Comparison of ENCODE assay signal across 7 mouse cellular contexts in the genomic region with DNA sequence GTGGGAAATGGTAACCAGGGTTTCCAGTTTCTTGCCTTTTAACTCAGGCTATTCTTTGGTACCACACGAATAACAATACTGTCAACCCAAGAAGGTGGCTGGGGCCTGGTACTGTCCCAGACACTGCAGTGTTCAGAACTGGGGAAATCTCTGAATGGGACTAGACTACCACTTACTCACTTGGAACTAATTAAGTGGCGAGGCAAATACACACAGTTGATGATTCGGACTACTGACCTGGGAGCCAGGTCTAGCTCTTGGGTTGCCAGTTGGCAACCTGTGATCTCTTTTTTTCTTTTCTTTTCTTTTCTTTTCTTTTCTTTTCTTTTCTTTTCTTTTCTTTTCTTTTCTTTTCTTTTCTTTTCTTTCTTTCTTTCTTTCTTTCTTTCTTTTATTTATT. TPM values are rescaled to one million over a fixed set of nuclear protein-coding genes. Genes with fewer than 3 reads are reported as not detected.
"Had no signal": no experiment of that assay in that cellular context is flagged by ENCODE, and none has a peak within 500 bp of the region (broad histone marks: within the 10 kb centered on the region; RNA-seq: fewer than 3 reads in every experiment).

No protein-coding gene starts in this region.

- ATAC-seq: hindbrain, postnatal 0 days; lung, postnatal 0 days; midbrain, embryonic 13.5 days had no signal

- H3K9ac ChIP-seq: limb, embryonic 15.5 days; midbrain, embryonic 13.5 days had no signal

- H3K4me2 ChIP-seq: limb, embryonic 15.5 days; midbrain, embryonic 13.5 days had no signal

- H3K27me3 ChIP-seq: limb, embryonic 15.5 days; midbrain, embryonic 13.5 days had no signal

- H3K27ac ChIP-seq: hindbrain, postnatal 0 days; left cerebral cortex, adult 2 months; limb, embryonic 15.5 days; midbrain, embryonic 13.5 days had no signal

- DNase-seq: lung, adult 2 months; right cerebral cortex, postnatal 14 days had no signal

- H3K36me3 ChIP-seq: limb, embryonic 15.5 days; midbrain, embryonic 13.5 days had no signal

- H3K4me3 ChIP-seq: left cerebral cortex, adult 2 months; limb, embryonic 15.5 days; midbrain, embryonic 13.5 days had no signal

- H3K9me3 ChIP-seq: limb, embryonic 15.5 days; midbrain, embryonic 13.5 days had no signal

RNA-seq across cellular contexts. Expression of a gene that starts 29.0 kb away (rescaled TPM):
- polyA plus RNA-seq: lung, adult 2 months had no signal
